Mouse (Mus musculus) limb, embryonic 14.5 days (tissue): ENCODE results near the gene Calhm1. TPM values are rescaled to one million over a fixed set of nuclear protein-coding genes. Genes with fewer than 3 reads are reported as not detected.

Experiments
- ATAC-seq: fragments of 200-750 bp; cut with Nextera tagmentation; 2 replicates; pipeline ENCODE4 v1.8.0; 2017; ENCODE audit warnings: low read depth, moderate number of reproducible peaks, moderate TSS enrichment; ENCODE audit not compliant: low FRiP score
- DNase-seq: peaks from one replicate; pipeline ENCODE4 v3.0.0-alpha.2; 2015; ENCODE audit warnings: low spot score
- H3K27ac ChIP-seq: fragments of 300-500 bp; sonication (generic); replicated peaks from 2 replicates; pipeline ENCODE4 v1.5.1; 2014; ENCODE audit warnings: low read depth, mild to moderate bottlenecking, low read length, moderate library complexity, mixed read lengths
- H3K27me3 ChIP-seq: fragments of 300-500 bp; sonication (generic); 2 replicates; pipeline ENCODE4 v1.6.1; 2014; ENCODE audit warnings: low read length, mixed read lengths; ENCODE audit not compliant: control insufficient read depth, insufficient read depth
- H3K36me3 ChIP-seq: fragments of 300-500 bp; sonication (generic); 2 replicates; pipeline ENCODE4 v1.6.1; 2014; ENCODE audit warnings: mild to moderate bottlenecking, low read length, moderate library complexity, mixed read lengths; ENCODE audit not compliant: control insufficient read depth, insufficient read depth
- H3K4me1 ChIP-seq: fragments of 300-500 bp; sonication (generic); 2 replicates; pipeline ENCODE4 v1.6.1; 2014; ENCODE audit warnings: antibody characterized with exemption, low read length, mixed read lengths; ENCODE audit not compliant: control insufficient read depth, insufficient read depth
- H3K4me2 ChIP-seq: fragments of 300-500 bp; sonication (generic); replicated peaks from 2 replicates; pipeline ENCODE4 v1.6.1; 2014; ENCODE audit warnings: low read depth, mild to moderate bottlenecking, low read length, moderate library complexity; ENCODE audit not compliant: severe bottlenecking
- H3K4me3 ChIP-seq: fragments of 300-500 bp; sonication (generic); replicated peaks from 2 replicates; pipeline ENCODE4 v1.5.1; 2014; ENCODE audit warnings: low read length
- H3K9ac ChIP-seq: fragments of 300-500 bp; sonication (generic); 2 replicates; pipeline ENCODE4 v1.6.1; 2014; ENCODE audit warnings: mild to moderate bottlenecking, low read depth, low read length, moderate library complexity; ENCODE audit not compliant: severe bottlenecking
- H3K9me3 ChIP-seq: fragments of 300-500 bp; sonication (generic); 2 replicates; pipeline ENCODE4 v1.6.1; 2016; ENCODE audit warnings: low read length; ENCODE audit not compliant: control insufficient read depth
- POLR2A ChIP-seq: fragments of 200-500 bp; IDR thresholded peaks from 2 replicates; pipeline ENCODE4 v1.8.0; 2012; ENCODE audit warnings: inconsistent platforms, mild to moderate bottlenecking, moderate library complexity, borderline replicate concordance; ENCODE audit not compliant: insufficient read depth, insufficient read length; ENCODE audit errors: extremely low read depth
- WGBS: fragments of 180-500 bp; shearing (Covaris S2); extraction: QIAGEN DNeasy Blood & Tissue Kit; methylation state at CpG from one replicate; pipeline ENCODE4 v1.1.7; 2014; 5-methylcytosine and 5-hydroxymethylcytosine counted together
- polyA plus RNA-seq, 2 experiments: library from polyadenylated mRNA; depleted of rRNA in 1 of 2; stranded (reverse) in 1 of 2; unstranded in 1 of 2; fragments of >200 nt; fragmentation: Nextera tagmentation in 1 of 2; extraction: Ambion mirVana in 1 of 2; gene quantifications; 2 replicates each; pipeline versions ENCODE4 v1.2.1 to v1.2.3; 2012 to 2014

Calhm1 gene
- polyA plus RNA-seq, 2 experiments, result not detected

DNA sequence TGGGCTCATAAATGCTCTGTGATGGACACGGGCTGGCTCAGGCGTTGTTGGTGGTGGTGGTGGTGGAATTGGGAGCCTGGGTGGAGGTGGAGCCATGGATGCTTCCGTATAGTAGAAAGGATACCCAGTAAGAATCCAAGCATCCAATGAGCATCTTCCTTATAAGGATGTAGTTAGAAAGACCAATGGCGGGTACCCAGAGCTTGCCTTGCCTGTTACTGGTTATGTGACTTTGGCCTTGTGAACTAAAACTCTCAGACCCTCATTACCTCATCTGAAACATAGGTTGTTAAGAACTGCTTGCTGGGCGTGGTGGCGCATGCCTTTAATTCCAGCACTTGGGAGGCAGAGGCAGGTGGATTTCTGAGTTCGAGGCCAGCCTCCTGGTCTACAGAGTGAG lies 9.7 kb upstream of the Calhm1 start:
- Histone ChIP-seq H3K4me2 (no peak overlapping the region), H3K27ac (no peak overlapping the region), H3K36me3 (no peaks in the 10 kb centered on the region), H3K4me3 (no peak overlapping the region), H3K9ac (no peak overlapping the region), H3K27me3 (no peaks in the 10 kb centered on the region; the same call in 1 of the 2 replicates), H3K4me1 (peaks cover 11% of the 10 kb centered on the region), H3K9me3 (no peaks in the 10 kb centered on the region)
- DNase-seq (no peak), ATAC-seq (no peak)
- no peak for TF ChIP-seq POLR2A
- WGBS, result 78% methylated on average over 7 of the region's 7 CpGs

DNA sequence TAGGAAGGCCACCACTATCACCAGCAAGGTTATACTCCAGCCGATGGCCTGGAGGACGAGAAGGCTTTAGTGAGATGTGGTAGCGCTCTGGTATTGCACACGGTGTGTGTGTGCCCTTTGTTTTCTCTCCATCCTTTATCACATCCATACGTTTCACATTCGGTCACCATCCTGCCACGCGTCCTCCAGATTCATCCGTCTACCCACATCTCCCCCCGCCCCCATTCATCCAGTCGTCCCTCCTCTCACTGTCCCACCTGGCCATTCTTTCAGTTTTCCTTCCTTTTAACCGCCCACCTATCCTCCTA lies 8.0 kb upstream of the Calhm1 start:
- Histone ChIP-seq H3K4me3 (peak overlapping the region; percentile 31; the same call in 1 of the 2 replicates), H3K9ac (peak overlapping the region; percentile 45), H3K27ac (no peak overlapping the region), H3K36me3 (no peaks in the 10 kb centered on the region), H3K4me2 (peak overlapping the region; percentile 47), H3K9me3 (no peaks in the 10 kb centered on the region), H3K4me1 (peaks cover 11% of the 10 kb centered on the region), H3K27me3 (no peaks in the 10 kb centered on the region; the same call in 1 of the 2 replicates)
- ATAC-seq (no peak), DNase-seq (no peak)
- 67% methylated on average over 12 of the region's 12 CpGs for WGBS
- no peak for TF ChIP-seq POLR2A

DNA sequence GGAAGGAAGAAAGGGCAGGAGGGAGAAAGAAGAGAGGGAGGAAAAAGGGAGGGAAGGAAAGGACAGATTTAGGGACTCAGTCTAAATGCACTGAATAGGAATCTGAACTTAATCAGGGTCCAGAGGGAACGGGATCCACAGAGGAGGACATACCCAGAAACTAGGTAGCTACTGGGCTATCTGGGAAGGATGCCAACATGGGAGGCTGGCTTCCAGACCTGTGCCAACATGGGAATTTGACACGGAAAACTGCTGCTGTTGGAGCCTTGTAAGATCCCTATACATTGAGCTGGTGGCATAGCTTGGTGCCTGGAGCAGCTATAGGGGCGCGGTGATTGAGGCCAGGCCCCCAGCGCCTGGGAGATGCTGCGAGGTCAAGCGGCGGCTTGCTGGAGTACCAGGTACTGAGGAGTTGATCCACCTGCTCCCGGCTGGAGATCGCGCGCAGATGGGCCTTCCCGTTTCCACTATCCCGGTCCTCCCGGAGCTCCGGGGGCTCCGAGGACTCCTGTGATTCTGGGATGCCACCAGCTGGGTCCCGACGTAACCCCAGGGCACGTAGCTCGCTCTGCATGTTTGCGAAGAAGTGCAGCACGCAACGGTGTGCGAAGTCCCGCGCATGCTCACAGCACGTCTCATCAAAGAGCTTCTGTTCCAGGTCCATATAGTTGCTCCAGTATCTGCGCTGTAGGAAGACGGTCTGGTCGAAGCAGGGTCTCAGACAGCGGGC lies 7.4 kb upstream of the Calhm1 start:
- TF ChIP-seq POLR2A, result no peak
- ATAC-seq (no peak), DNase-seq (no peak)
- H3K4me3 ChIP-seq, result peak overlapping the region; percentile 31
- no peak overlapping the region for H3K27ac ChIP-seq
- H3K27me3 ChIP-seq, result no peaks in the 10 kb centered on the region; the same call in 1 of the 2 replicates
- no peaks in the 10 kb centered on the region for H3K9me3 ChIP-seq
- H3K9ac ChIP-seq, result peak overlapping the region; percentile 45
- 24% methylated on average over 32 of the region's 32 CpGs for WGBS
- peaks cover 11% of the 10 kb centered on the region for H3K4me1 ChIP-seq
- no peaks in the 10 kb centered on the region for H3K36me3 ChIP-seq
- peak overlapping the region; percentile 47 for H3K4me2 ChIP-seq

DNA sequence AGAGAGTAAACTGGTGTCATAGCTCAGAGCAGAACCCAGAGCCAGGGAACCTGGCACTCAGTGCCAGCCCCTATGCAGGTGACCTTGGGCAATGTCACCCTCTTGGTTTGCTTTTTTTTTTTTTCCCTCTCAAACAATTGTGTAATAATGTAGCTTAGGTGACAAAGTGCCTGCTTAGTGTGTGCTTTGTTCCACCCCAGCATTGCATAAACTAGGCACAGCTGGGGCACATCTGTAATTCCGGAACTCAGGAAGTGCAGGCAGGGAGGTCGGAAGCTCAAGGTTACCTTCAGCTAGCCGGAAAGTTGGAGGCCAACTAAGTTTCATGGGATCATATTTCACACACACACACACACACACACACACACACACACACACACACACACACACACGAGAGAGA lies 5.8 kb upstream of the Calhm1 start:
- Histone ChIP-seq H3K9me3 (no peaks in the 10 kb centered on the region), H3K4me1 (peaks cover 11% of the 10 kb centered on the region), H3K9ac (no peak overlapping the region), H3K36me3 (no peaks in the 10 kb centered on the region), H3K27ac (no peak overlapping the region), H3K27me3 (no peaks in the 10 kb centered on the region; the same call in 1 of the 2 replicates), H3K4me3 (no peak overlapping the region), H3K4me2 (no peak overlapping the region)
- no peak for TF ChIP-seq POLR2A
- DNase-seq (no peak), ATAC-seq (no peak)
- 7% methylated on average over 4 of the region's 4 CpGs for WGBS

DNA sequence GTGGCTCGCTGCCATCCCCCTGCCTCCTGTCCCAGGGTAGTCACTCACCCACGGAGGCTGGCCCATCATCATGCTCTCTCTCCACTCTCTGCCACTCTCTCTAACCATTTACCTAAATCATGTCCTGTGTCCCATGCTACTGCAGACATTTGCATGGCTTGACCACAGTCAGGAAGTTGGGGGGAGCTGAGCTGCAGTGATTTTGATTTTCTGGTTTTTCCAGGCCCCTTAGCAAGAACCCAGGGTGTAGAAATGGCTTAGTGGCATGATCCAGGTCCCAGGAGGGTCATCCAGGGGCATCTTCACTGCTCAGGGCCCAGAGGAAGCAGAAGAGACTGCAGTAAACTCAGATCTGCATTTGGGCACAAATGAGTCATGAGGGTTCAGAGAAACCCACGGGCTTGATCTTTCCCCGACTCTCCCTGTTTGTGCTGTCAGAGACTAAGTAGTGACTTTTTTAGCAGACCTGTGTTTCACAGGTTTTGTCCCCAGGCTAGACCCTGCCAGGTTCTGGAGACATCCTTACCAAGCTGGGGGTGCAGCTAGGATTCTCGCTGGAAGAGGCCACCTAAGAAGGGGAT lies 4.3 kb upstream of the Calhm1 start:
- TF ChIP-seq POLR2A, result no peak
- DNase-seq, result no peak
- no peaks in the 10 kb centered on the region; the same call in 1 of the 2 replicates for H3K27me3 ChIP-seq
- no peaks in the 10 kb centered on the region for H3K36me3 ChIP-seq
- H3K4me1 ChIP-seq, result peaks cover 11% of the 10 kb centered on the region
- 78% methylated on average over 5 of the region's 5 CpGs for WGBS
- no peak for ATAC-seq
- H3K9ac ChIP-seq, result no peak overlapping the region
- H3K4me2 ChIP-seq, result no peak overlapping the region
- no peak overlapping the region for H3K4me3 ChIP-seq
- H3K27ac ChIP-seq, result no peak overlapping the region
- H3K9me3 ChIP-seq, result no peaks in the 10 kb centered on the region
